ENCODE assay signal across 22 mouse cellular contexts in genomic region chr1:138919601-138920000, GRCm38 (mm10). TPM values are rescaled to one million over a fixed set of nuclear protein-coding genes. Genes with fewer than 3 reads are reported as not detected.
A peak's percentile ranks its signal among the peaks of the same experiment; 100 is the strongest.
DNase-seq lines count a peak whose midpoint lies in the region; ATAC-seq and TF ChIP-seq lines count a peak whose summit lies in the region.
"Had no signal": no experiment of that assay in that cellular context is flagged by ENCODE, and none has a peak within 500 bp of the region (broad histone marks: within the 10 kb centered on the region; RNA-seq: fewer than 3 reads in every experiment).

No protein-coding gene starts in this region.

- H3K4me2 ChIP-seq in liver, embryonic 14.5 days (ENCODE audit: low read depth), result no peak overlapping the region
- H3K4me2 ChIP-seq in liver, embryonic 12.5 days, result no peak overlapping the region
- no peak overlapping the region for H3K4me2 ChIP-seq in midbrain, embryonic 11.5 days
- no peak overlapping the region for H3K4me2 ChIP-seq in midbrain, embryonic 16.5 days (ENCODE audit: low read length)
- H3K4me2 ChIP-seq in kidney, embryonic 14.5 days (replicated peaks; ENCODE audit: low read depth, low read length), result no peak overlapping the region

- peaks cover 2% of the 10 kb centered on the region; the same call in 1 of the 2 replicates for H3K36me3 ChIP-seq in heart, adult 2 months (ENCODE audit: control insufficient read depth, insufficient read depth, low read length)
- no peaks in the 10 kb centered on the region for H3K36me3 ChIP-seq in liver, embryonic 14.5 days (replicated peaks; ENCODE audit: control insufficient read depth, insufficient read depth, low read depth)
- no peaks in the 10 kb centered on the region for H3K36me3 ChIP-seq in liver, embryonic 12.5 days
- no peaks in the 10 kb centered on the region for H3K36me3 ChIP-seq in midbrain, embryonic 11.5 days (ENCODE audit: control insufficient read depth, insufficient read depth, low read length)
- no peaks in the 10 kb centered on the region for H3K36me3 ChIP-seq in midbrain, embryonic 16.5 days (ENCODE audit: control insufficient read depth, insufficient read depth, low read length)
- no peaks in the 10 kb centered on the region for H3K36me3 ChIP-seq in kidney, embryonic 14.5 days (ENCODE audit: control insufficient read depth, insufficient read depth, low read length)
- H3K36me3 ChIP-seq: G1E had no signal

- no peaks in the 10 kb centered on the region for H3K27me3 ChIP-seq in heart, adult 2 months (ENCODE audit: control insufficient read depth, insufficient read depth, low read length)
- no peaks in the 10 kb centered on the region for H3K27me3 ChIP-seq in liver, embryonic 14.5 days (ENCODE audit: control insufficient read depth, insufficient read depth, low read length)
- no peaks in the 10 kb centered on the region for H3K27me3 ChIP-seq in liver, embryonic 12.5 days (replicated peaks)
- no peaks in the 10 kb centered on the region for H3K27me3 ChIP-seq in midbrain, embryonic 11.5 days (ENCODE audit: control insufficient read depth, insufficient read depth, low read length)
- no peaks in the 10 kb centered on the region for H3K27me3 ChIP-seq in midbrain, embryonic 16.5 days (ENCODE audit: control insufficient read depth, insufficient read depth, low read depth, low read length)
- H3K27me3 ChIP-seq in kidney, embryonic 14.5 days (ENCODE audit: control insufficient read depth, insufficient read depth, low read length), result no peaks in the 10 kb centered on the region
- H3K27me3 ChIP-seq: CH12.LX, Patski had no signal

- DNase-seq in heart, adult 11 months, result peak; percentile 55
- DNase-seq in heart, adult 2 months, result no peak
- DNase-seq in liver, embryonic 14.5 days (ENCODE audit: low read depth in 3 of 3, low spot score in 3 of 3), result no peak
- DNase-seq in midbrain, embryonic 11.5 days (ENCODE audit: low spot score, missing footprints), result peak; percentile 62
- DNase-seq: adrenal gland, adult 2 months; adrenal gland, adult 8-10 months; adrenal gland, postnatal 10 days; adrenal gland, postnatal 14 days; adrenal gland, postnatal 25 days; adrenal gland, postnatal 36 days; B cell, adult 2 months; cerebellum, adult 11 months; cerebellum, adult 11-12 months had no signal

- no peaks in the 10 kb centered on the region for H3K9me3 ChIP-seq in liver, embryonic 14.5 days (ENCODE audit: control insufficient read depth, low read length)
- H3K9me3 ChIP-seq in liver, embryonic 12.5 days (replicated peaks), result no peaks in the 10 kb centered on the region
- no peaks in the 10 kb centered on the region for H3K9me3 ChIP-seq in midbrain, embryonic 11.5 days (ENCODE audit: control insufficient read depth, low read length)
- H3K9me3 ChIP-seq in midbrain, embryonic 16.5 days (replicated peaks; ENCODE audit: control insufficient read depth, low read length, poor library complexity, severe bottlenecking), result no peaks in the 10 kb centered on the region
- no peaks in the 10 kb centered on the region for H3K9me3 ChIP-seq in kidney, embryonic 14.5 days (ENCODE audit: control insufficient read depth, low read length)
- H3K9me3 ChIP-seq: G1E had no signal

- intact Hi-C loops in heart, adult 2 months (cut with DNase I), result no loop called here

- H3K79me2 ChIP-seq in heart, adult 2 months (replicated peaks; ENCODE audit: control insufficient read depth, insufficient read depth, low read length), result no peaks in the 10 kb centered on the region

- TF ChIP-seq CTCF in heart, adult 2 months (IDR thresholded peaks at IDR 0.05), result no peak
- TF ChIP-seq CTCF in liver, embryonic 14.5 days (IDR thresholded peaks at IDR 0.05; ENCODE audit: low read depth), result no peak

- no peak for TF ChIP-seq POLR2A in heart, adult 2 months (IDR thresholded peaks at IDR 0.05; ENCODE audit: insufficient read depth, low read depth, low read length)

- 83% methylated on average over 5 of the region's 5 CpGs for WGBS in heart, adult 2 months
- 61% methylated on average over 5 of the region's 5 CpGs for WGBS in liver, embryonic 14.5 days (ENCODE audit: insufficient replicate concordance)
- 67% methylated on average over 5 of the region's 5 CpGs for WGBS in liver, embryonic 12.5 days (ENCODE audit: insufficient replicate concordance)
- 88% methylated on average over 5 of the region's 5 CpGs for WGBS in midbrain, embryonic 11.5 days
- 91% methylated on average over 5 of the region's 5 CpGs for WGBS in midbrain, embryonic 16.5 days
- WGBS in kidney, embryonic 14.5 days, result 80% methylated on average over 5 of the region's 5 CpGs

- ATAC-seq in liver, embryonic 14.5 days (ENCODE audit: insufficient read depth), result peak; percentile 14; the same call in 1 of the 2 replicates
- no peak for ATAC-seq in liver, embryonic 12.5 days
- no peak for ATAC-seq in midbrain, embryonic 11.5 days (ENCODE audit: low FRiP score)
- ATAC-seq in midbrain, embryonic 16.5 days, result no peak
- ATAC-seq in megakaryocyte-erythroid progenitor cell, adult 5-6 weeks (replicated peaks; ENCODE audit: low FRiP score, low TSS enrichment, poor library complexity, severe bottlenecking), result peak; percentile 24; the same call in 1 of the 2 replicates
- ATAC-seq in kidney, embryonic 14.5 days (ENCODE audit: low FRiP score, low TSS enrichment), result no peak
- ATAC-seq: activated CD4-positive, CD25-positive, alpha-beta regulatory T cell, adult 4 months; CD4-positive, CD25-positive, alpha-beta regulatory T cell, adult 4 months; Patski had no signal

- H3K9ac ChIP-seq in heart, adult 2 months (ENCODE audit: low read depth, low read length), result no peak overlapping the region
- H3K9ac ChIP-seq in liver, embryonic 14.5 days (replicated peaks), result no peak overlapping the region
- no peak overlapping the region for H3K9ac ChIP-seq in liver, embryonic 12.5 days
- H3K9ac ChIP-seq in midbrain, embryonic 11.5 days (ENCODE audit: low read length), result no peak overlapping the region
- no peak overlapping the region for H3K9ac ChIP-seq in midbrain, embryonic 16.5 days (ENCODE audit: low read depth, low read length)
- H3K9ac ChIP-seq in kidney, embryonic 14.5 days (ENCODE audit: low read depth, low read length), result no peak overlapping the region

- no peaks in the 10 kb centered on the region; the same call in 1 of the 2 replicates for H3K4me1 ChIP-seq in heart, adult 2 months (ENCODE audit: control insufficient read depth, insufficient read depth, low read length)
- peaks cover 0 to 6% of the 10 kb centered on the region in 2 experiments; a peak in 3 of 4 replicates for H3K4me1 ChIP-seq in liver, embryonic 14.5 days (replicated peaks; ENCODE audit: control insufficient read depth in 2 of 2, insufficient read depth in 2 of 2, low read length in 1 of 2)
- peaks cover 8% of the 10 kb centered on the region for H3K4me1 ChIP-seq in liver, embryonic 12.5 days
- H3K4me1 ChIP-seq in midbrain, embryonic 11.5 days (ENCODE audit: control insufficient read depth, insufficient read depth, low read length), result no peaks in the 10 kb centered on the region
- H3K4me1 ChIP-seq in midbrain, embryonic 16.5 days (ENCODE audit: control insufficient read depth, insufficient read depth, low read length), result no peaks in the 10 kb centered on the region
- H3K4me1 ChIP-seq in kidney, embryonic 14.5 days (ENCODE audit: control insufficient read depth, insufficient read depth, low read length), result no peaks in the 10 kb centered on the region

- no peak overlapping the region for H3K4me3 ChIP-seq in heart, adult 2 months
- H3K4me3 ChIP-seq in liver, embryonic 14.5 days (ENCODE audit: insufficient read depth in 1 of 2, low read depth in 2 of 2, low read length in 2 of 2), result no peak overlapping the region
- H3K4me3 ChIP-seq in liver, embryonic 12.5 days, result no peak overlapping the region
- H3K4me3 ChIP-seq in midbrain, embryonic 11.5 days (ENCODE audit: low read depth, low read length), result no peak overlapping the region
- no peak overlapping the region for H3K4me3 ChIP-seq in midbrain, embryonic 16.5 days (ENCODE audit: low read depth, low read length)
- H3K4me3 ChIP-seq in kidney, embryonic 14.5 days (ENCODE audit: low read length), result no peak overlapping the region

- TF ChIP-seq EP300 in heart, adult 2 months (IDR thresholded peaks at IDR 0.05; ENCODE audit: insufficient read depth, low read depth, low read length), result no peak
- TF ChIP-seq EP300 in liver, embryonic 14.5 days (IDR thresholded peaks at IDR 0.05; ENCODE audit: low read depth), result no peak

- no peak overlapping the region for H3K27ac ChIP-seq in heart, adult 2 months
- H3K27ac ChIP-seq in liver, embryonic 14.5 days, result no peak overlapping the region
- H3K27ac ChIP-seq in liver, embryonic 12.5 days, result no peak overlapping the region
- H3K27ac ChIP-seq in midbrain, embryonic 11.5 days (ENCODE audit: low read depth, low read length), result no peak overlapping the region
- no peak overlapping the region for H3K27ac ChIP-seq in midbrain, embryonic 16.5 days (ENCODE audit: low read length)
- no peak overlapping the region for H3K27ac ChIP-seq in kidney, embryonic 14.5 days (ENCODE audit: low read depth, low read length)

RNA-seq across cellular contexts. Expression of gene Dennd1b, which starts 43.6 kb away (rescaled TPM):
- total RNA-seq in heart, adult 2 months (2021), result 10 to 100 TPM; 22.3 to 23.7 TPM
- polyA plus RNA-seq in heart, adult 2 months (2012; rRNA removed), result 6.4 and 17.1 TPM in 2 replicates
- 0.62 and 0.78 TPM in 2 replicates for polyA plus RNA-seq in liver, embryonic 14.5 days (2012; rRNA removed)
- polyA plus RNA-seq in liver, embryonic 14.5 days (2014; fragmentation: Nextera tagmentation; extraction: Ambion mirVana), result 2.2 and 2.3 TPM in 2 replicates
- 4.7 and 5.1 TPM in 2 replicates for polyA plus RNA-seq in liver, embryonic 12.5 days (2016; fragmentation: Nextera tagmentation; extraction: Ambion mirVana)
- 12.2 and 13.3 TPM in 2 replicates for polyA plus RNA-seq in midbrain, embryonic 11.5 days (2014; fragmentation: Nextera tagmentation; extraction: Ambion mirVana)
- 9.2 and 10.4 TPM in 2 replicates for polyA plus RNA-seq in midbrain, embryonic 16.5 days (2015; fragmentation: Nextera tagmentation; extraction: Ambion mirVana)
- total RNA-seq in megakaryocyte-erythroid progenitor cell, adult 5-6 weeks (2014; fragmentation: Nextera tagmentation), result 21.0 and 26.8 TPM in 2 replicates
- 13.8 and 19.3 TPM in 2 replicates for total RNA-seq in megakaryocyte-erythroid progenitor cell, adult 5-6 weeks (2017)
- 10.7 and 13.1 TPM in 2 replicates for polyA plus RNA-seq in kidney, embryonic 14.5 days (2014; fragmentation: Nextera tagmentation; extraction: Ambion mirVana)

Comparison
In these comparisons a context has a peak if more than half of its experiments do, and no peak if none do; other contexts are left out.
1. DNase-seq: peak in heart, adult 11 months (single experiment) and midbrain, embryonic 11.5 days (single experiment); none in heart, adult 2 months (0 of 2) and liver, embryonic 14.5 days (0 of 3).
2. ATAC-seq: peak in liver, embryonic 14.5 days (single experiment) and megakaryocyte-erythroid progenitor cell, adult 5-6 weeks (single experiment); none in liver, embryonic 12.5 days (single experiment), midbrain, embryonic 11.5 days (single experiment), midbrain, embryonic 16.5 days (single experiment) and kidney, embryonic 14.5 days (single experiment).